Mouse (Mus musculus): Measurements from ENCODE around the gene Wdr43. TPM values are rescaled to one million over a fixed set of nuclear protein-coding genes. Genes with fewer than 3 reads are reported as not detected.

The Wdr43 gene
- total RNA-seq, 2 experiments from 2014 or later: 20.5 to 20.8 TPM

DNA sequence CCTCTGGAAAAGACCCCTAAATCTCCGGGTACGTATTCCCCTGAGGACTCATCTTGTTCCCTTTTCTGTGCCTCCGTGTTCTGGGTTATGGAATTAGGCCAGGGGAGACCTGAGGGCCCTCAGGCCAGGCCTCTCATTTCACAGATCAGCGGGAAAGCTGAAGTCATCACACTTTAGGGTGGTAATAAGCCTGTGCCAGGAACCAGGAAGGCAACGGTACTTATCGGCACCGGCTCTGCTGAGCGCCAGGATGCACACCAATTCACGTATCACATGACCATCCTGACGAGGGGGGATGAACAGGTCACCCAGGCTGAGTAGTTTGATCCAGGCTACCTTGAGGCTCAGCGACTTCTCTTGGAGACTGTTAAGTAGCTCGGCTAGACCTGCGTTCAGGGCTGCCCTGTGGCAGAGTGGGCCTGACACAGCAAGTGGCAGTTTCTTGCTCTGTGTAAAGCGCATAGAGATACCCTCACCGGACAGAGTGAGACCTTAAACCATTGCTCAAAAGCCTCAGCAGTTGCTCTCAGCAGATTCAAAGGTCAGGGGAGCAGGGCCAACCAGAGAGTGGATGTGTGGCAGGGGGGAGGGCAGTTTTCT, 80.1 kb downstream of the Wdr43 start:
- DNase-seq: no peak
- intact Hi-C loops (cut with DNase I): no loop called here

DNA sequence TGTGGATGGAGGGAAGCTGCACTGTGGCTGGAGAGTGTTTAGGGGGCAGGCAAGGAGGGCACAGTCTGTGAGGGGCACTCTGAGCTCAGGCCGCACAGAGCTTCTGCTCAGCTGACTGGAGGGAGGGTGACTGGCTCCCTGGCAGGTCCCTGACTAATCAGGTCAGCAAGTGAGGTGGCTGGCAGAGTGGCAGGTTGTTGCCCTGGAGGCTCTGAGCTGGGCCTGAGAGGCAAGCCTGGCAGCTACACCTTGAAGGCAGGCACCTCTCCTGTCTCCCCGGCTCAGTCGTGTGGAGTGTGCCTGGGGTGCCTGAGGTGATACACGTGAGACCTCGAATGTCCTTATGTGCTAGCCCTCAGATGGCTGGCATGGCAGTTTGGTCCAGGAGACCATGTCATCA, 80.7 kb downstream of the Wdr43 start:
- intact Hi-C loops (cut with DNase I): no loop called here
- no peak for DNase-seq

DNA sequence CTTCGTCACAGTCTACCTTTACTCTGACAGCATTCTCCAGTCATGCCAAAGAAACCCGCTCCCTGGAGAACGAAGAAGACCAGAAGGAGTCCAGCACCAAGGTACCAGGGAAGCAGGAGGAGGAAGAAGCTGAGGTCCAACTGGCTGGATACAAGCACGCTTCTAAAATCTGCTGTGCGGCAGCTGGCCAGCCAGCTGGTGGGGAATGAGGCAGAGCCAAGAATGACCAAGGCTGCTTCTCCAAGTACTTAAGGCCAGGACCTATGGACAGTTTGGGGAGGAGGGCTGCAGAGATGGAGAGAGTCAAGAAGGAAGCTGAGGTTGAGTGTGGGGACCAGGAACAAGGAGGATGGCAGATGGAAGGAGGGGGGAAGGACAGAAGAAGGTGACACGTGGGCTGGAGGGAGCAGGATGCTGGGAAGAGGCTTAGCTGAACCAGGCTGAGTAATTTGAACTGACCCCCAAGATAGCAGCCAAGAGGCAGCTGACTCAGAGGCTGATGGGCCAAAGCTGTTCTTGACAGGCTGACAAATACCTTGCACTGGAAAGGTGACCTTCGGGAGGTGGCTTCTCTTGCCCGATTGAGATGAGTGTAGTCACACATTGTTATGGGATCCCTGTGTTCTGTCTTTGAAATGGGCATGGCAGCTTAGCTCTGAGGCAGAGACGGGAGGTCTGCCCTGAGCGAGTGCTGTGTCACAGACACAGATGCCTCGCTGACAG, 82.4 kb downstream of the Wdr43 start:
- intact Hi-C loops (cut with DNase I): no loop called here
- peak; percentile 47 to 63 for DNase-seq

DNA sequence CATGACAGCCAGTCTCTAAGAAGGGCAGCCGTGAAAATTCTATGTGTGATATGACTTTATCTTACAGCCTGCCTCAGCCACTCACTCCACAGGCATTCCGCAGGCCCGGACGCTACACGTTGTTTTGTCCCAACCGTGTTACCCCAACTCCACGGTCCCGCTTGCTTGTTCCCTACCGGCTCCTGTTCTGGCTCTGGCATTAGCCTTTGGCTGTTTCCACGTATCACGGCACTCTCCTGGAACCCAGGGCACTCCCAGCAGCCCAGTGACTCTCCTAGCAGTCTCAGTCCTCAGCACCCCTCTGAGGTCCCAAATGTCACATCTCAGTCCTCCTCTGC, 82.9 kb downstream of the Wdr43 start:
- intact Hi-C loops (cut with DNase I): no loop called here
- DNase-seq: no peak

DNA sequence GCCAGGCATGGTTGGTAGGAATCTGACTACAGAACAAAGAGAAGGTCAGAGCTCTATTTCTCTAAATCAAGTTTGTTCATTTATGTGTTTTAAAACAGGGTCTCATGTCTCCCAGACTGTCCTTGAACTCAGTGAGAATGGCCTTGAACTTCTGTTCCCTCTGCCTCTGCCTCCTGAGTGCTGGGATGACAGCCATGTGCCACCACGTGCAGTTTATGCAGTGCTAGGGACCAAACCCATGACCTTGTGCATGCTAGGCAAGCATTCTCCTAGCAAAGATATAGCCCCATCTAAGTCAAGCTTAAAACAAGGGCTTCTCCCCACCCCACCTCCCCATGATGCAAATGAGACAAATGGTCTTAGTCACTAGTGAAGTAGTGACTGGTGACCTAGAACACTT, 89.4 kb downstream of the Wdr43 start:
- intact Hi-C loops (cut with DNase I): no loop called here
- no peak for DNase-seq

DNA sequence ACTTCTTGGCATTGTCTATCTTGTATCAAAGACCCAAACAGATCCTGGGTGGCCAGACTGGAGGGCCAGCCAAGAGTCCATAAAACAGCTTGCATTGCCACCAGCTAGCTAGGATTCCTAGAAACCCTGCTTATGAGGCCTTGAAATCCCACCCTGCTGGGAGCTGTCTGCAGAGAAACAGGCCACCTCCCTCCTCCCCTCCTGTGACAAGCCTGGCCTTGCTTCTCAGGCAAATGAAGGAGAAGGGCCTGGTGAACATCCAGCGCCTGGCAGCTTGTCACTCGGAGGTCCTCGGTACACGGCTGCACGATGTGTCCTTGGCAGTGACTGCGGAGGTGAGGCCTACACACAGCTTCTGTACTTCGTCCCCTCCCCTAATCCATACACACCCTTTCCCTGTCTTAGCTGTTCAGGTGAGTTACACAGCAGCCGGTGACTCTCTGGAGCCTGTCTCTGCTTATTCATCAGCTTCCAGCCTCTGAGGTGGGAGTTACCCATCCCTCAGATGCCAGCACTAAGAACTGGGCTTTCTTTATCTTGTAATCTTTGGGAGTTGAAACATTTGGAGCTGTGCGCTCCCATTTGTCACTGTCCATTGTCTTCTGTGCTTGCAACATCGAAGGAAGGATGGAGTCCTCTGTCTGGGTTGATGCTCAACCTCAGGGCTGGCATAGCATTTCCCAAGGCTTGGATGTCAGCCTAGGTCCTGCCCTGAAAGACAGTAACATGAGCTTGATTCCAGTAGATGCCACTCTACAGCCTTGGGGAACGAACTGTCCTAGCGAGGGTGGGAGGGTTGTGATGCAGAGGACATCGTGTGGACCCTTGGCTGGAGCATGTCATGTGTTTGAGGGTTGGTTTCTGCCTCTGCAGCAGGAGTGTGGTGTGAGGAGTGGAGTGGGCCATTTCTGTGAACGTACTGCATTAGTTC, 90.1 kb downstream of the Wdr43 start:
- peak in 1 of 2 experiments; percentile 35 for DNase-seq
- intact Hi-C loops (cut with DNase I): no loop called here

DNA sequence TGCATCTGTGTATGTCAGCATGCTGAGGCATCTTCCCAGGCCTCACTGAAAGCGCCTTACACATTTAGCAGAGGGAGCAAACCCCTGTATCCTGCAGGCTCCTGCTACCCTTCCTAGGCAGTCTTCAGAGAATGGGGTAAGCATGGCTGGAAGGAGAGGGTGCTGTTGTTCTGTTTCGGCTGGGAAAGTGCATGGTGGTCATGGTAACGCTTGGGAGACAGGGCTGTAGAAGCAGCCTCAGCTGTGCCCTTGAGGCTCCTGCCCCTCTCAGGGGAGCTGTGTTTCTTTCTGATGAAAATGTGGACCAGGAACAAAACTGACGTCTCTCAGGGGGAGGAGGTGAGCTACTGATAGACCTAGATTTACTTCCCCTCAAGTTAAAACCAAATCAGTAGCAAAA, 92.0 kb downstream of the Wdr43 start:
- intact Hi-C loops (cut with DNase I): no loop called here
- DNase-seq: no peak

Other genes with a start within 250 kb of the Wdr43 start
- gene Gm4707, start 156.0 kb upstream of the Wdr43 start, total RNA-seq (2021): 1 to 10 TPM in 1 of 2 experiments, under 1 TPM in 1; 0.88 to 1.6 TPM
- gene Smchd1, start 140.6 kb upstream of the Wdr43 start, total RNA-seq (2021): 10 to 100 TPM; 22.0 to 29.0 TPM
- 1 to 10 TPM; 2.4 to 4.1 TPM for gene Ndc80, start 89.0 kb upstream of the Wdr43 start, total RNA-seq (2021)
- gene Spdya, start 63.8 kb upstream of the Wdr43 start, total RNA-seq (2021): not detected
- 1 to 10 TPM; 2.0 to 2.3 TPM for gene Togaram2, start 57.4 kb downstream of the Wdr43 start, total RNA-seq (2021)
- under 1 TPM; 0.26 to 0.41 TPM for gene Pcare, start 137.0 kb downstream of the Wdr43 start, total RNA-seq (2021)
- gene Clip4, start 152.6 kb downstream of the Wdr43 start, total RNA-seq (2021): 100 to 1,000 TPM; 154 to 172 TPM